In genomic region chr15:51472049-51472448, GRCm38 (mm10) we compare ENCODE assay signal across 12 mouse cellular contexts.
"Had no signal": no experiment of that assay in that cellular context is flagged by ENCODE, and none has a peak within 500 bp of the region (broad histone marks: within the 10 kb centered on the region; RNA-seq: fewer than 3 reads in every experiment).

No protein-coding gene starts in this region.

- DNase-seq: kidney, adult 18-20 months; kidney, postnatal 14 days; left cerebral cortex, postnatal 4 days; lung, adult 18-20 months; lung, postnatal 36 days; thymus, adult 18-20 months; thymus, postnatal 14 days had no signal

- H3K36me3 ChIP-seq: limb, embryonic 13.5 days; midbrain, embryonic 15.5 days; neural tube, embryonic 13.5 days had no signal

- H3K4me3 ChIP-seq: limb, embryonic 13.5 days; midbrain, embryonic 15.5 days; neural tube, embryonic 13.5 days had no signal

- H3K4me2 ChIP-seq: limb, embryonic 13.5 days; midbrain, embryonic 11.5 days; midbrain, embryonic 15.5 days; neural tube, embryonic 13.5 days had no signal

- H3K9ac ChIP-seq: limb, embryonic 13.5 days; liver, embryonic 14.5 days; midbrain, embryonic 15.5 days; neural tube, embryonic 13.5 days had no signal

- H3K4me1 ChIP-seq: limb, embryonic 13.5 days; midbrain, embryonic 15.5 days; neural tube, embryonic 13.5 days had no signal

- ATAC-seq: midbrain, embryonic 15.5 days had no signal

- H3K27ac ChIP-seq: limb, embryonic 13.5 days; liver, embryonic 14.5 days; midbrain, embryonic 15.5 days; neural tube, embryonic 13.5 days had no signal

- H3K9me3 ChIP-seq: limb, embryonic 13.5 days; midbrain, embryonic 15.5 days; neural tube, embryonic 13.5 days had no signal

- H3K27me3 ChIP-seq: limb, embryonic 13.5 days; midbrain, embryonic 15.5 days; neural tube, embryonic 13.5 days had no signal
